Mouse (Mus musculus) adrenal gland, adult 18-20 months (tissue): ENCODE data around the gene Mpzl2. TPM values are rescaled to one million over a fixed set of nuclear protein-coding genes. Genes with fewer than 3 reads are reported as not detected.

ENCODE experiments used
- DNase-seq, 2 experiments: peaks; one replicate each; pipeline ENCODE4 v3.0.0; 2021 to 2022; ENCODE audit warnings: low spot score in 2 of 2
- total RNA-seq, 2 experiments: library from RNA; stranded (reverse); gene quantifications; 1 replicate in 1 of 2; 2 replicates in 1 of 2; pipeline ENCODE4 v1.2.3; 2021

Mpzl2 gene
- total RNA-seq, 2 experiments from 2014 or later, result 10.5 to 12.9 TPM

GRCm38 (mm10) chr9:45084556-45084955, 45.0 kb downstream of the Mpzl2 start:
- DNase-seq, result no peak

- no peak for DNase-seq
Measured at GRCm38 (mm10) chr9:45085741-45086690, 46.4 kb downstream of the Mpzl2 start.

GRCm38 (mm10) chr9:45088040-45088439, 48.4 kb downstream of the Mpzl2 start:
- DNase-seq, result no peak

- DNase-seq, result no peak
Measured at GRCm38 (mm10) chr9:45090811-45091210, 51.2 kb downstream of the Mpzl2 start.

- DNase-seq, result no peak
Measured at GRCm38 (mm10) chr9:45092641-45093040, 53.0 kb downstream of the Mpzl2 start.

- no peak for DNase-seq
Measured at GRCm38 (mm10) chr9:45095149-45095937, 55.7 kb downstream of the Mpzl2 start.

- no peak for DNase-seq
Measured at GRCm38 (mm10) chr9:45097877-45098276, 58.3 kb downstream of the Mpzl2 start.

GRCm38 (mm10) chr9:45098426-45098825, 58.8 kb downstream of the Mpzl2 start:
- no peak for DNase-seq

GRCm38 (mm10) chr9:45102528-45102927, 62.9 kb downstream of the Mpzl2 start:
- DNase-seq, result no peak

GRCm38 (mm10) chr9:45103211-45103979, 63.8 kb downstream of the Mpzl2 start:
- DNase-seq, result no peak

Other genes starting within 250 kb of the Mpzl2 start
- 1 to 10 TPM; 4.2 to 8.3 TPM for gene Tmem25, start 240.5 kb upstream of the Mpzl2 start, total RNA-seq
- gene Ttc36, start 236.7 kb upstream of the Mpzl2 start, total RNA-seq, result 1 to 10 TPM; 2.7 to 4.1 TPM
- 10 to 100 TPM; 27.2 to 32.1 TPM for gene Kmt2a, start 158.5 kb upstream of the Mpzl2 start, total RNA-seq
- gene Atp5l, start 119.1 kb upstream of the Mpzl2 start, total RNA-seq, result 100 to 1,000 TPM; 593 to 763 TPM
- 100 to 1,000 TPM in 1 of 2 experiments, 10 to 100 TPM in 1; 85.6 to 103 TPM for gene Ube4a, start 74.2 kb upstream of the Mpzl2 start, total RNA-seq
- gene Cd3g, start 59.4 kb upstream of the Mpzl2 start, total RNA-seq, result 1 to 10 TPM in 1 of 2 experiments, under 1 TPM in 1; 0.33 to 1.6 TPM
- gene Cd3d, start 58.0 kb upstream of the Mpzl2 start, total RNA-seq, result under 1 TPM in 1 of 2 experiments, not detected in 1; 0.93 TPM
- 1 to 10 TPM in 1 of 2 experiments, under 1 TPM in 1; 0.27 to 2.0 TPM for gene Cd3e, start 30.2 kb upstream of the Mpzl2 start, total RNA-seq
- 1 to 10 TPM; 7.3 to 9.1 TPM for gene Mpzl3, start 15.4 kb downstream of the Mpzl2 start, total RNA-seq
- gene Jaml, start 39.4 kb downstream of the Mpzl2 start, total RNA-seq, result 1 to 10 TPM; 3.3 to 6.8 TPM
- 10 to 100 TPM; 11.1 to 11.2 TPM for gene Scn2b, start 78.0 kb downstream of the Mpzl2 start, total RNA-seq
- gene Scn4b, start 98.6 kb downstream of the Mpzl2 start, total RNA-seq, result 1 to 10 TPM in 1 of 2 experiments, under 1 TPM in 1; 0.90 to 1.1 TPM
- gene BC049352, start 142.2 kb downstream of the Mpzl2 start, total RNA-seq, result 1 to 10 TPM in 1 of 2 experiments, under 1 TPM in 1; 0.86 to 1.3 TPM
- gene Tmprss4, start 164.3 kb downstream of the Mpzl2 start, total RNA-seq, result not detected
- gene Il10ra, start 229.3 kb downstream of the Mpzl2 start, total RNA-seq, result 1 to 10 TPM; 3.8 to 4.3 TPM